In the genomic region with DNA sequence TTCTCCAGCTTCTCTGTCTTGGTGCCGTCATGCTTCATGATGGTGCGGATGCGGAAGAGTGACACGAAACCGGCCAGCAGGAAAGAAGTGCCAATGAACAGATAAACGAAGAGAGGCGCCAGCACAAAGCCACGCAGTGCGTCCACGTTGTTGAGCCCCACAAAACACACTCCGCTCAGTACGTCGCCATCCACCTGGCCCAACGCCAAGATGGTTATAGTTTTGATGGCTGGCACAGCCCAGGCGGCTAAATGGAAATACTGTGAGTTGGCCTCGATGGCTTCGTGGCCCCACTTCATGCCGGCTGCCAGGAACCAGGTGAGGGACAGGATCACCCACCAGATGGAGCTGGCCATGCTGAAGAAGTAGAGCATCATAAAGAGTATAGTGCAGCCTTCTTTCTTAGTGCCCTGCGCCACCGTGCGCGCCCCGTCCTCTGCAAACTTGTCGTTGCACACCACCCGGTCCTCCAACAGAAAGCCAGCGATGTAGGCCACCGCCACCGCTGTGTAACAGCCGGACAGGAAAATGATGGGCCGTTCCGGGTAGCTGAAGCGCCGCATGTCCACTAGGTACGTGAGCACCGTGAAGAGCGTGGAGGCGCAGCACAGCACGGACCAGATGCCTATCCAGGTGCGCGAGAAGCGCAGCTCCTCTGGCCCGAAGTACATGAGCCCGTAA, we compare ENCODE assay signal across 8 mouse cellular contexts. TPM values are rescaled to one million over a fixed set of nuclear protein-coding genes. Genes with fewer than 3 reads are reported as not detected.
A peak's percentile ranks its signal among the peaks of the same experiment; 100 is the strongest.
DNase-seq lines count a peak whose midpoint lies in the region; ATAC-seq lines count a peak whose summit lies in the region.

No protein-coding gene starts in this region.

- no peak for ATAC-seq in cerebellum, adult (ENCODE audit: insufficient number of reproducible peaks, low FRiP score, low TSS enrichment)
- ATAC-seq in common myeloid progenitor, adult 5-6 weeks (replicated peaks; ENCODE audit: low read depth, poor library complexity, severe bottlenecking) = 0 out of 2 replicates have a peak, but pooled peaks have one; percentile 2
- ATAC-seq in granulocyte monocyte progenitor cell, adult 5-6 weeks (replicated peaks; ENCODE audit: poor library complexity, severe bottlenecking) = peak; percentile 2; the same call in 1 of the 2 replicates
- ATAC-seq in liver, embryonic 11.5 days (replicated peaks; ENCODE audit: low FRiP score) = no peak
- ATAC-seq in neural tube, embryonic 12.5 days (ENCODE audit: low FRiP score, low read depth) = no peak

- H3K36me3 ChIP-seq in liver, embryonic 11.5 days (ENCODE audit: control insufficient read depth, insufficient read depth, low read length) = no peaks in the 10 kb centered on the region
- H3K36me3 ChIP-seq in neural tube, embryonic 12.5 days = no peaks in the 10 kb centered on the region

- no peaks in the 10 kb centered on the region for H3K9me3 ChIP-seq in liver, embryonic 11.5 days (ENCODE audit: control insufficient read depth, low read length)
- no peaks in the 10 kb centered on the region for H3K9me3 ChIP-seq in neural tube, embryonic 12.5 days

- 7% methylated on average over 43 of the region's 43 CpGs for WGBS in liver, embryonic 11.5 days
- 2% methylated on average over 43 of the region's 43 CpGs for WGBS in neural tube, embryonic 12.5 days

- H3K4me2 ChIP-seq in liver, embryonic 11.5 days = peak overlapping the region; percentile 74
- H3K4me2 ChIP-seq in neural tube, embryonic 12.5 days (replicated peaks) = peak overlapping the region; percentile 98

- H3K4me1 ChIP-seq in liver, embryonic 11.5 days (replicated peaks; ENCODE audit: control insufficient read depth, insufficient read depth, low read length) = no peaks in the 10 kb centered on the region; the same call in 1 of the 2 replicates
- peaks cover 25% of the 10 kb centered on the region for H3K4me1 ChIP-seq in neural tube, embryonic 12.5 days

- H3K4me3 ChIP-seq in liver, embryonic 11.5 days (ENCODE audit: low read depth, low read length) = peak overlapping the region; percentile 66
- H3K4me3 ChIP-seq in neural tube, embryonic 12.5 days = peak overlapping the region; percentile 74

- DNase-seq in cerebellum, adult 11 months = peak; percentile 46
- peak; percentile 53 for DNase-seq in kidney, adult 18-20 months
- DNase-seq in liver, embryonic 11.5 days (ENCODE audit: low spot score) = peak; percentile 41
- no peak for DNase-seq in MN1 (ENCODE audit: low spot score)

- peak overlapping the region; percentile 73 for H3K9ac ChIP-seq in liver, embryonic 11.5 days (ENCODE audit: low read depth, low read length)
- H3K9ac ChIP-seq in neural tube, embryonic 12.5 days = peak overlapping the region; percentile 84

- H3K27me3 ChIP-seq in liver, embryonic 11.5 days (replicated peaks; ENCODE audit: control insufficient read depth, insufficient read depth, low read length) = peaks cover 42% of the 10 kb centered on the region
- H3K27me3 ChIP-seq in neural tube, embryonic 12.5 days (replicated peaks) = peaks cover 22% of the 10 kb centered on the region

- peak overlapping the region; percentile 87; the same call in 1 of the 2 replicates for H3K27ac ChIP-seq in liver, embryonic 11.5 days (ENCODE audit: low read depth, low read length)
- H3K27ac ChIP-seq in neural tube, embryonic 12.5 days = no peak overlapping the region

RNA-seq across cellular contexts. Expression of gene Fzd1, which starts 1.7 kb away (rescaled TPM):
- 0.09 TPM in 1 of 2 replicates, not detected in the other for total RNA-seq in common myeloid progenitor, adult 5-6 weeks (2017)
- 0.06 TPM in 1 of 2 replicates, not detected in the other for total RNA-seq in granulocyte monocyte progenitor cell, adult 5-6 weeks (2014; fragmentation: Nextera tagmentation)
- total RNA-seq in granulocyte monocyte progenitor cell, adult 5-6 weeks (2017) = 0.10 and 0.17 TPM in 2 replicates
- 14.7 and 17.8 TPM in 2 replicates for polyA plus RNA-seq in liver, embryonic 11.5 days (2014; fragmentation: Nextera tagmentation; extraction: Ambion mirVana)
- polyA plus RNA-seq in neural tube, embryonic 12.5 days (2016; fragmentation: Nextera tagmentation; extraction: Ambion mirVana) = 21.2 and 22.1 TPM in 2 replicates

Comparison
In these comparisons a context has a peak if more than half of its experiments do, and no peak if none do; other contexts are left out.
1. ATAC-seq: peak in common myeloid progenitor, adult 5-6 weeks (single experiment) and granulocyte monocyte progenitor cell, adult 5-6 weeks (single experiment); none in cerebellum, adult (single experiment), liver, embryonic 11.5 days (single experiment) and neural tube, embryonic 12.5 days (single experiment).